9 mouse cellular contexts compared by ENCODE assay signal in the genomic region with DNA sequence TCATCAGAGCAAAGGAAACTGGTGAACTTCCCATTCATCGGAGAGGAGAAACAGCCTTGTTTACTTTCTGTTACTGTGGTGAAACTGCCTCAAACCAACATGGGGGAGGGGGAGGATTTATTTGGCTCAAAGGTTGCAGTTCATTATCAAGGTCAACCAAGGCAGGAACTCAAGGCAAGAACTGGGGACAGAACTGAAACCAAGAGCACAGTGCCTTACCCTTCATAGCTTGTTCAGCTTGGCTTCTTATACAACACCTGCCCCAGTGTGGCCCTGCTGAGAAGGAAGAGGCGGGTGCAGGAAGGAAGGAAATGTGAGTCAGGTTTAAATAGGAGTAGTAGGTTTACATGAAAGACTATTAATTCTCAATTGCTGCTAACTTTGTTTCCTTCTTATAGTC. TPM values are rescaled to one million over a fixed set of nuclear protein-coding genes. Genes with fewer than 3 reads are reported as not detected.
DNase-seq lines count a peak whose midpoint lies in the region; ATAC-seq and TF ChIP-seq lines count a peak whose summit lies in the region.
"Had no signal": no experiment of that assay in that cellular context is flagged by ENCODE, and none has a peak within 500 bp of the region (broad histone marks: within the 10 kb centered on the region; RNA-seq: fewer than 3 reads in every experiment).

No protein-coding gene starts in this region.

- peak overlapping the region; percentile 4; the same call in 1 of the 2 replicates for H3K4me2 ChIP-seq in liver, embryonic 15.5 days
- H3K4me2 ChIP-seq: heart, embryonic 13.5 days had no signal

- WGBS in liver, embryonic 15.5 days (ENCODE audit: insufficient replicate concordance), result 20% methylated on average over 2 of the region's 2 CpGs
- WGBS in midbrain, embryonic 10.5 days, result 76% methylated on average over 2 of the region's 2 CpGs

- ATAC-seq in liver, embryonic 15.5 days (ENCODE audit: insufficient read depth), result no peak

- peaks cover 4% of the 10 kb centered on the region; the same call in 1 of the 2 replicates for H3K4me1 ChIP-seq in brown adipose tissue, adult 24 weeks (ENCODE audit: control insufficient read depth, insufficient read depth, insufficient read length, low read length)
- H3K4me1 ChIP-seq in liver, embryonic 15.5 days (replicated peaks), result no peaks in the 10 kb centered on the region; the same call in 1 of the 2 replicates
- H3K4me1 ChIP-seq in midbrain, embryonic 10.5 days, result no peaks in the 10 kb centered on the region
- H3K4me1 ChIP-seq: heart, embryonic 13.5 days had no signal

- TF ChIP-seq CTCF in gastrocnemius, adult 2 months (IDR thresholded peaks at IDR 0.05), result no peak
- no peak for TF ChIP-seq CTCF in layer of hippocampus, adult 2 months (conservative IDR thresholded peaks at IDR 0.05)

- no peak overlapping the region for H3K9ac ChIP-seq in liver, embryonic 15.5 days
- H3K9ac ChIP-seq: heart, embryonic 13.5 days had no signal

- intact Hi-C loops in gastrocnemius, adult 2 months (cut with DNase I), result no loop called here

- H3K4me3 ChIP-seq in gastrocnemius, adult 2 months, result no peak overlapping the region
- H3K4me3 ChIP-seq in brown adipose tissue, adult 24 weeks (ENCODE audit: insufficient read depth, low read depth, low read length), result no peak overlapping the region
- H3K4me3 ChIP-seq in liver, embryonic 15.5 days (replicated peaks), result no peak overlapping the region
- H3K4me3 ChIP-seq in layer of hippocampus, adult 2 months, result no peak overlapping the region
- H3K4me3 ChIP-seq in midbrain, embryonic 10.5 days, result no peak overlapping the region
- H3K4me3 ChIP-seq: heart, embryonic 13.5 days had no signal

- H3K36me3 ChIP-seq in liver, embryonic 15.5 days (replicated peaks), result no peaks in the 10 kb centered on the region
- no peaks in the 10 kb centered on the region for H3K36me3 ChIP-seq in splenic B cell, adult 2 months (ENCODE audit: control insufficient read depth, insufficient read depth, low read length, poor library complexity, severe bottlenecking)
- H3K36me3 ChIP-seq in midbrain, embryonic 10.5 days, result no peaks in the 10 kb centered on the region
- H3K36me3 ChIP-seq: heart, embryonic 13.5 days had no signal

- no peaks in the 10 kb centered on the region for H3K9me3 ChIP-seq in liver, embryonic 15.5 days (replicated peaks)
- no peaks in the 10 kb centered on the region for H3K9me3 ChIP-seq in midbrain, embryonic 10.5 days (replicated peaks)
- H3K9me3 ChIP-seq: heart, embryonic 13.5 days had no signal

- H3K27ac ChIP-seq in gastrocnemius, adult 2 months, result peak overlapping the region; percentile 12; the same call in 1 of the 2 replicates
- H3K27ac ChIP-seq in brown adipose tissue, adult 24 weeks (replicated peaks; ENCODE audit: low read depth, low read length), result peak overlapping the region; percentile 62
- H3K27ac ChIP-seq in liver, embryonic 15.5 days (replicated peaks), result no peak overlapping the region
- H3K27ac ChIP-seq in layer of hippocampus, adult 2 months, result no peak overlapping the region
- H3K27ac ChIP-seq in midbrain, embryonic 10.5 days (replicated peaks), result no peak overlapping the region
- H3K27ac ChIP-seq: heart, embryonic 13.5 days had no signal

- H3K27me3 ChIP-seq in liver, embryonic 15.5 days, result no peaks in the 10 kb centered on the region
- no peaks in the 10 kb centered on the region for H3K27me3 ChIP-seq in splenic B cell, adult 2 months (ENCODE audit: control insufficient read depth, insufficient read depth, low read length, poor library complexity, severe bottlenecking)
- no peaks in the 10 kb centered on the region for H3K27me3 ChIP-seq in midbrain, embryonic 10.5 days (ENCODE audit: low read depth, poor library complexity, severe bottlenecking)
- H3K27me3 ChIP-seq: heart, embryonic 13.5 days had no signal

- no peak for DNase-seq in gastrocnemius, adult 2 months
- DNase-seq in gastrocnemius, postnatal 4 days (ENCODE audit: low spot score in 2 of 2), result no peak
- peak; percentile 66 for DNase-seq in splenic B cell, adult 2 months (ENCODE audit: low read depth, low spot score)
- no peak for DNase-seq in layer of hippocampus, adult 2 months (ENCODE audit: low spot score in 2 of 2)
- no peak for DNase-seq in urinary bladder, postnatal 10 days (ENCODE audit: low spot score)
- DNase-seq in midbrain, embryonic 10.5 days (ENCODE audit: low spot score), result no peak

RNA-seq across cellular contexts. Expression of a gene that starts 36.0 kb away (rescaled TPM):
- 100 to 1,000 TPM; 118 to 142 TPM for total RNA-seq in gastrocnemius, adult 2 months (2021)
- 10 to 100 TPM in 1 of 2 experiments, 1 to 10 TPM in 1; 10.0 to 17.6 TPM for total RNA-seq in gastrocnemius, postnatal 4 days (2021)
- polyA plus RNA-seq in brown adipose tissue, adult 24 weeks (2012; ENCODE audit: insufficient read depth, insufficient read length, missing spikeins), result 0.71 and 1.8 TPM in 2 replicates
- polyA plus RNA-seq in liver, embryonic 15.5 days (2015; fragmentation: Nextera tagmentation; extraction: Ambion mirVana), result not detected in 2 replicates
- total RNA-seq in layer of hippocampus, adult 2 months (2021), result not detected
- polyA plus RNA-seq in midbrain, embryonic 10.5 days (2016; fragmentation: Nextera tagmentation; extraction: Ambion mirVana), result not detected in 2 replicates

Comparison
In these comparisons a context has a peak if more than half of its experiments do, and no peak if none do; other contexts are left out.
1. H3K27ac ChIP-seq: peak in gastrocnemius, adult 2 months (single experiment) and brown adipose tissue, adult 24 weeks (single experiment); none in liver, embryonic 15.5 days (single experiment), layer of hippocampus, adult 2 months (single experiment) and midbrain, embryonic 10.5 days (single experiment).
2. RNA of a gene that starts 36.0 kb away (total RNA-seq): 118 to 142 TPM in gastrocnemius, adult 2 months and 10.0 to 17.6 TPM in gastrocnemius, postnatal 4 days; not detected in layer of hippocampus, adult 2 months; every median in the first group is over 4 times any median in the second.